Mouse (Mus musculus) limb, embryonic 14.5 days (tissue): ENCODE results near the gene Ddx60. TPM values are rescaled to one million over a fixed set of nuclear protein-coding genes. Genes with fewer than 3 reads are reported as not detected.

ENCODE experiments used
- ATAC-seq: fragments of 200-750 bp; cut with Nextera tagmentation; 2 replicates; pipeline ENCODE4 v1.8.0; 2017; ENCODE audit warnings: low read depth, moderate number of reproducible peaks, moderate TSS enrichment; ENCODE audit not compliant: low FRiP score
- DNase-seq: peaks from one replicate; pipeline ENCODE4 v3.0.0-alpha.2; 2015; ENCODE audit warnings: low spot score
- H3K27ac ChIP-seq: fragments of 300-500 bp; sonication (generic); replicated peaks from 2 replicates; pipeline ENCODE4 v1.5.1; 2014; ENCODE audit warnings: low read depth, mild to moderate bottlenecking, low read length, moderate library complexity, mixed read lengths
- H3K27me3 ChIP-seq: fragments of 300-500 bp; sonication (generic); 2 replicates; pipeline ENCODE4 v1.6.1; 2014; ENCODE audit warnings: low read length, mixed read lengths; ENCODE audit not compliant: control insufficient read depth, insufficient read depth
- H3K36me3 ChIP-seq: fragments of 300-500 bp; sonication (generic); 2 replicates; pipeline ENCODE4 v1.6.1; 2014; ENCODE audit warnings: mild to moderate bottlenecking, low read length, moderate library complexity, mixed read lengths; ENCODE audit not compliant: control insufficient read depth, insufficient read depth
- H3K4me1 ChIP-seq: fragments of 300-500 bp; sonication (generic); 2 replicates; pipeline ENCODE4 v1.6.1; 2014; ENCODE audit warnings: antibody characterized with exemption, low read length, mixed read lengths; ENCODE audit not compliant: control insufficient read depth, insufficient read depth
- H3K4me2 ChIP-seq: fragments of 300-500 bp; sonication (generic); replicated peaks from 2 replicates; pipeline ENCODE4 v1.6.1; 2014; ENCODE audit warnings: low read depth, mild to moderate bottlenecking, low read length, moderate library complexity; ENCODE audit not compliant: severe bottlenecking
- H3K4me3 ChIP-seq: fragments of 300-500 bp; sonication (generic); replicated peaks from 2 replicates; pipeline ENCODE4 v1.5.1; 2014; ENCODE audit warnings: low read length
- H3K9ac ChIP-seq: fragments of 300-500 bp; sonication (generic); 2 replicates; pipeline ENCODE4 v1.6.1; 2014; ENCODE audit warnings: mild to moderate bottlenecking, low read depth, low read length, moderate library complexity; ENCODE audit not compliant: severe bottlenecking
- H3K9me3 ChIP-seq: fragments of 300-500 bp; sonication (generic); 2 replicates; pipeline ENCODE4 v1.6.1; 2016; ENCODE audit warnings: low read length; ENCODE audit not compliant: control insufficient read depth
- POLR2A ChIP-seq: fragments of 200-500 bp; IDR thresholded peaks from 2 replicates; pipeline ENCODE4 v1.8.0; 2012; ENCODE audit warnings: inconsistent platforms, mild to moderate bottlenecking, moderate library complexity, borderline replicate concordance; ENCODE audit not compliant: insufficient read depth, insufficient read length; ENCODE audit errors: extremely low read depth
- WGBS: fragments of 180-500 bp; shearing (Covaris S2); extraction: QIAGEN DNeasy Blood & Tissue Kit; methylation state at CpG from one replicate; pipeline ENCODE4 v1.1.7; 2014; 5-methylcytosine and 5-hydroxymethylcytosine counted together
- polyA plus RNA-seq, 2 experiments: library from polyadenylated mRNA; depleted of rRNA in 1 of 2; stranded (reverse) in 1 of 2; unstranded in 1 of 2; fragments of >200 nt; fragmentation: Nextera tagmentation in 1 of 2; extraction: Ambion mirVana in 1 of 2; gene quantifications; 2 replicates each; pipeline versions ENCODE4 v1.2.1 to v1.2.3; 2012 to 2014

Ddx60 gene
- polyA plus RNA-seq, 2 experiments, result 0.24 to 0.51 TPM

- Histone ChIP-seq H3K9ac (no peak overlapping the region), H3K4me2 (no peak overlapping the region), H3K4me1 (no peaks in the 10 kb centered on the region), H3K36me3 (no peaks in the 10 kb centered on the region), H3K9me3 (no peaks in the 10 kb centered on the region), H3K27ac (no peak overlapping the region), H3K27me3 (no peaks in the 10 kb centered on the region), H3K4me3 (no peak overlapping the region)
- peak; percentile 48 for DNase-seq
- TF ChIP-seq POLR2A, result no peak
- WGBS, result 83% methylated on average over 4 of the region's 4 CpGs
- ATAC-seq, result peak; percentile 71
These were observed 10.6 kb upstream of the Ddx60 start for GRCm38 (mm10) chr8:61917287-61917686.

- ATAC-seq (no peak), DNase-seq (no peak)
- Histone ChIP-seq H3K27ac (no peak overlapping the region), H3K4me2 (no peak overlapping the region), H3K4me3 (no peak overlapping the region), H3K9ac (no peak overlapping the region), H3K4me1 (no peaks in the 10 kb centered on the region), H3K9me3 (no peaks in the 10 kb centered on the region), H3K27me3 (no peaks in the 10 kb centered on the region), H3K36me3 (no peaks in the 10 kb centered on the region)
- WGBS, result 98% methylated on average over 2 of the region's 2 CpGs
- no peak for TF ChIP-seq POLR2A
These were observed 8.6 kb upstream of the Ddx60 start for GRCm38 (mm10) chr8:61919145-61919788.

GRCm38 (mm10) chr8:61920389-61920788 is 7.5 kb upstream of the Ddx60 start:
- Histone ChIP-seq H3K4me2 (no peak overlapping the region), H3K4me3 (no peak overlapping the region), H3K4me1 (no peaks in the 10 kb centered on the region), H3K9ac (no peak overlapping the region), H3K9me3 (no peaks in the 10 kb centered on the region), H3K27me3 (no peaks in the 10 kb centered on the region), H3K27ac (no peak overlapping the region), H3K36me3 (no peaks in the 10 kb centered on the region)
- ATAC-seq (no peak), DNase-seq (no peak)
- no peak for TF ChIP-seq POLR2A
- WGBS, result 72% methylated on average over 7 of the region's 7 CpGs

GRCm38 (mm10) chr8:61921454-61922054 is 6.3 kb upstream of the Ddx60 start:
- H3K4me3 ChIP-seq, result no peak overlapping the region
- TF ChIP-seq POLR2A, result no peak
- H3K27me3 ChIP-seq, result no peaks in the 10 kb centered on the region
- no peak overlapping the region; the same call in 1 of the 2 replicates for H3K27ac ChIP-seq
- no peaks in the 10 kb centered on the region for H3K4me1 ChIP-seq
- H3K9me3 ChIP-seq, result no peaks in the 10 kb centered on the region
- no peaks in the 10 kb centered on the region for H3K36me3 ChIP-seq
- ATAC-seq (peak; percentile 31; the same call in 1 of the 2 replicates), DNase-seq (peak; percentile 49)
- H3K4me2 ChIP-seq, result no peak overlapping the region
- 66% methylated on average over 10 of the region's 10 CpGs for WGBS
- H3K9ac ChIP-seq, result no peak overlapping the region

GRCm38 (mm10) chr8:61924518-61924917 is 3.4 kb upstream of the Ddx60 start:
- no peak for DNase-seq
- no peak for ATAC-seq
- no peak overlapping the region for H3K4me2 ChIP-seq
- H3K36me3 ChIP-seq, result no peaks in the 10 kb centered on the region
- 95% methylated on average over 1 of the region's 1 CpGs for WGBS
- H3K27ac ChIP-seq, result no peak overlapping the region
- H3K9me3 ChIP-seq, result no peaks in the 10 kb centered on the region
- H3K27me3 ChIP-seq, result no peaks in the 10 kb centered on the region
- no peak overlapping the region for H3K4me3 ChIP-seq
- H3K9ac ChIP-seq, result no peak overlapping the region
- 0 out of 2 replicates have a peak, but pooled peaks cover 4% of the 10 kb centered on the region for H3K4me1 ChIP-seq
- TF ChIP-seq POLR2A, result no peak
